10 mouse cellular contexts compared by ENCODE assay signal in genomic region chr11:118775753-118776152, GRCm38 (mm10).
DNase-seq lines count a peak whose midpoint lies in the region; ATAC-seq and TF ChIP-seq lines count a peak whose summit lies in the region.
"Had no signal": no experiment of that assay in that cellular context is flagged by ENCODE, and none has a peak within 500 bp of the region (broad histone marks: within the 10 kb centered on the region; RNA-seq: fewer than 3 reads in every experiment).

No protein-coding gene starts in this region.

- peak; percentile 44 for DNase-seq in heart, postnatal 4 days
- no peak for DNase-seq in heart, postnatal 36 days
- DNase-seq in CH12.LX (ENCODE audit: extremely low read depth), result peak; percentile 31
- peak; percentile 8 for DNase-seq in c-Kit-positive CD71-negative TER-119-negative erythroid progenitor cells, embryonic 14.5 days (ENCODE audit: low read depth)
- DNase-seq in kidney, postnatal 10 days, result peak; percentile 58
- no peak for DNase-seq in frontal cortex, postnatal 14 days (ENCODE audit: low spot score in 2 of 2)

- H3K36me3 ChIP-seq in CH12.LX (replicated peaks in 1 of 2; ENCODE audit: control insufficient read depth in 1 of 2, insufficient read depth in 1 of 2, low read length in 1 of 2), result no peaks in the 10 kb centered on the region
- no peaks in the 10 kb centered on the region for H3K36me3 ChIP-seq in neural tube, embryonic 14.5 days (ENCODE audit: control insufficient read depth, insufficient read depth, low read length)
- H3K36me3 ChIP-seq: embryonic facial prominence, embryonic 13.5 days had no signal

- no peak for ATAC-seq in neural tube, embryonic 14.5 days (ENCODE audit: low read depth)
- no peak for ATAC-seq in erythroblast, adult 5-6 weeks (replicated peaks; ENCODE audit: low FRiP score, poor library complexity, severe bottlenecking)

- no peaks in the 10 kb centered on the region for H3K4me1 ChIP-seq in CH12.LX (ENCODE audit: control insufficient read depth in 1 of 2, insufficient read depth in 2 of 2)
- H3K4me1 ChIP-seq in neural tube, embryonic 14.5 days (ENCODE audit: control insufficient read depth, insufficient read depth, low read length), result peaks cover 44% of the 10 kb centered on the region
- H3K4me1 ChIP-seq: megakaryocyte, embryonic 14.5 days had no signal

- peaks cover 78% of the 10 kb centered on the region for H3K27me3 ChIP-seq in CH12.LX (replicated peaks)
- no peaks in the 10 kb centered on the region for H3K27me3 ChIP-seq in neural tube, embryonic 14.5 days (ENCODE audit: control insufficient read depth, insufficient read depth, low read length)

- peak; percentile 20 for TF ChIP-seq RAD21 in CH12.LX (IDR thresholded peaks at IDR 0.05; ENCODE audit: low read depth, low read length)

- no peak overlapping the region for H3K27ac ChIP-seq in CH12.LX (ENCODE audit: insufficient read depth, low read depth)
- H3K27ac ChIP-seq in neural tube, embryonic 14.5 days (ENCODE audit: low read depth, low read length), result peak overlapping the region; percentile 57; the same call in 1 of the 2 replicates
- H3K27ac ChIP-seq: embryonic facial prominence, embryonic 13.5 days had no signal

- in situ Hi-C loops in CH12.LX (cut with MboI; ENCODE audit: low pct_ligation_motif_present, low pct_unique_long_range_greater_than_20kb, low sequenced_read_pairs), result no loop called here

- no peak for TF ChIP-seq POLR2A in CH12.LX (IDR thresholded peaks at IDR 0.05; ENCODE audit: low read depth, low read length)

- intact Hi-C loops in heart, postnatal 36 days (cut with DNase I), result no loop called here

- dilution Hi-C loops in CH12.LX (cut with MboI; ENCODE audit: extremely low pct_ligation_motif_present, extremely low pct_unique_long_range_greater_than_20kb, low sequenced_read_pairs), result no loop called here

- TF ChIP-seq CTCF in CH12.LX (conservative IDR thresholded peaks at IDR 0.05 in 1 of 2, IDR thresholded peaks at IDR 0.05 in 1 of 2; ENCODE audit: low read depth in 2 of 2, low read length in 2 of 2), result peak; percentile 75 to 88

- H3K4me2 ChIP-seq in CH12.LX (ENCODE audit: insufficient read depth, low read depth, poor library complexity, severe bottlenecking), result no peak overlapping the region
- H3K4me2 ChIP-seq in neural tube, embryonic 14.5 days (ENCODE audit: low read depth, low read length), result no peak overlapping the region
- H3K4me2 ChIP-seq: embryonic facial prominence, embryonic 13.5 days had no signal

- H3K9ac ChIP-seq in CH12.LX (ENCODE audit: insufficient read depth, low read depth), result no peak overlapping the region
- H3K9ac ChIP-seq in neural tube, embryonic 14.5 days (replicated peaks; ENCODE audit: low read depth, low read length), result no peak overlapping the region
- H3K9ac ChIP-seq: embryonic facial prominence, embryonic 13.5 days had no signal

- TF ChIP-seq EP300 in CH12.LX (IDR thresholded peaks at IDR 0.05; ENCODE audit: low read length), result no peak

- WGBS in neural tube, embryonic 14.5 days, result 20% methylated on average over 3 of the region's 3 CpGs

- no peak overlapping the region for H3K4me3 ChIP-seq in CH12.LX (replicated peaks in 1 of 3; ENCODE audit: low read depth in 2 of 3, low read length in 2 of 3, poor library complexity in 1 of 3)
- no peak overlapping the region for H3K4me3 ChIP-seq in neural tube, embryonic 14.5 days (ENCODE audit: low read depth, low read length)
- H3K4me3 ChIP-seq: embryonic facial prominence, embryonic 13.5 days; megakaryocyte, embryonic 14.5 days had no signal

- no peaks in the 10 kb centered on the region for H3K9me3 ChIP-seq in CH12.LX (replicated peaks; ENCODE audit: low read length)
- H3K9me3 ChIP-seq in neural tube, embryonic 14.5 days (ENCODE audit: control insufficient read depth, low read length), result no peaks in the 10 kb centered on the region
- H3K9me3 ChIP-seq: embryonic facial prominence, embryonic 13.5 days; megakaryocyte, embryonic 14.5 days had no signal

- no peaks in the 10 kb centered on the region for H3K79me2 ChIP-seq in CH12.LX (replicated peaks; ENCODE audit: control insufficient read depth, extremely low read depth, insufficient read depth, poor library complexity, severe bottlenecking)

TF ChIP-seq in CH12.LX, 34 proteins besides CTCF, POLR2A, EP300 and RAD21:
- TF ChIP-seq POLR2AphosphoS2 (IDR thresholded peaks at IDR 0.05; ENCODE audit: low read depth, low read length), result no peak
- TF ChIP-seq SMC3 (IDR thresholded peaks at IDR 0.05; ENCODE audit: low read depth, low read length), result peak; percentile 45
TF ChIP-seq in CH12.LX: peak in this region for 1.

Comparison
In these comparisons a context has a peak if more than half of its experiments do, and no peak if none do; other contexts are left out.
1. DNase-seq: peak in heart, postnatal 4 days (single experiment), CH12.LX (single experiment), c-Kit-positive CD71-negative TER-119-negative erythroid progenitor cells, embryonic 14.5 days (single experiment) and kidney, postnatal 10 days (single experiment); none in heart, postnatal 36 days (0 of 2) and frontal cortex, postnatal 14 days (0 of 2).